Mouse (Mus musculus): ENCODE results near the gene OR5BS1P. TPM values are rescaled to one million over a fixed set of nuclear protein-coding genes. Genes with fewer than 3 reads are reported as not detected.
"Not testable (repeated sequence)": the region's sequence is repeated elsewhere in the genome, so short reads cannot be mapped to it uniquely, and the experiment has no call there.

The OR5BS1P gene
- polyA plus RNA-seq (2015; fragmentation: Nextera tagmentation; extraction: Ambion mirVana), result not detected in 2 replicates

GRCm38 (mm10) chr15:98469596-98469995 lies at the start of gene OR5BS1P:
Gene OR5BS1P, plus strand, starts transcription at chr15:98469896.
- ATAC-seq (ENCODE audit: insufficient number of reproducible peaks, low FRiP score, low TSS enrichment, low read depth), result no peak

GRCm38 (mm10) chr15:98420897-98421296 lies 48.8 kb upstream of the OR5BS1P start:
- Histone ChIP-seq H3K27ac (no peak overlapping the region), H3K4me1 (0 out of 2 replicates have a peak, but pooled peaks cover 2% of the 10 kb centered on the region), H3K27me3 (no peaks in the 10 kb centered on the region), H3K36me3 (no peaks in the 10 kb centered on the region), H3K4me3 (no peak overlapping the region), H3K4me2 (no peak overlapping the region), H3K9ac (no peak overlapping the region), H3K9me3 (no peaks in the 10 kb centered on the region)
- WGBS, result 49% methylated on average over 4 of the region's 4 CpGs
- ATAC-seq (ENCODE audit: insufficient number of reproducible peaks, low FRiP score, low TSS enrichment, low read depth), result no peak

More at GRCm38 (mm10) chr15:98469596-98469995, at the start of gene OR5BS1P:
- Histone ChIP-seq H3K4me3 (no peak within 1 kb of the TSS), H3K36me3 (no peaks in the 10 kb centered on the region), H3K9me3 (no peaks in the 10 kb centered on the region), H3K4me2 (no peak within 1 kb of the TSS), H3K9ac (no peak within 1 kb of the TSS), H3K27me3 (no peaks in the 10 kb centered on the region), H3K27ac (no peak within 1 kb of the TSS), H3K4me1 (no peaks in the 10 kb centered on the region)
- 87% methylated on average over 4 of the region's 4 CpGs for WGBS

GRCm38 (mm10) chr15:98424326-98424725 lies 45.4 kb upstream of the OR5BS1P start:
- Histone ChIP-seq H3K36me3 (no peaks in the 10 kb centered on the region), H3K9ac (no peak overlapping the region), H3K4me1 (0 out of 2 replicates have a peak, but pooled peaks cover 2% of the 10 kb centered on the region), H3K27me3 (no peaks in the 10 kb centered on the region), H3K9me3 (no peaks in the 10 kb centered on the region), H3K4me2 (no peak overlapping the region), H3K27ac (no peak overlapping the region), H3K4me3 (no peak overlapping the region)
- WGBS, result 49% methylated on average over 14 of the region's 14 CpGs
- ATAC-seq (ENCODE audit: insufficient number of reproducible peaks, low FRiP score, low TSS enrichment, low read depth), result no peak

GRCm38 (mm10) chr15:98424753-98425152 lies 44.9 kb upstream of the OR5BS1P start:
- H3K4me3 ChIP-seq, result no peak overlapping the region
- no peak overlapping the region for H3K4me2 ChIP-seq
- H3K9me3 ChIP-seq, result no peaks in the 10 kb centered on the region
- no peaks in the 10 kb centered on the region for H3K36me3 ChIP-seq
- 0 out of 2 replicates have a peak, but pooled peaks cover 2% of the 10 kb centered on the region for H3K4me1 ChIP-seq
- no peak overlapping the region for H3K27ac ChIP-seq
- 32% methylated on average over 6 of the region's 6 CpGs for WGBS
- ATAC-seq (ENCODE audit: insufficient number of reproducible peaks, low FRiP score, low TSS enrichment, low read depth), result no peak
- no peaks in the 10 kb centered on the region for H3K27me3 ChIP-seq
- no peak overlapping the region for H3K9ac ChIP-seq

- no peaks in the 10 kb centered on the region for H3K27me3 ChIP-seq
- no peak overlapping the region for H3K27ac ChIP-seq
- no peak overlapping the region for H3K9ac ChIP-seq
- no peak overlapping the region for H3K4me3 ChIP-seq
- no peaks in the 10 kb centered on the region for H3K9me3 ChIP-seq
- no peaks in the 10 kb centered on the region for H3K36me3 ChIP-seq
- ATAC-seq (ENCODE audit: insufficient number of reproducible peaks, low FRiP score, low TSS enrichment, low read depth), result no peak
- H3K4me2 ChIP-seq, result no peak overlapping the region
- WGBS, result 53% methylated on average over 7 of the region's 7 CpGs
- 0 out of 2 replicates have a peak, but pooled peaks cover 2% of the 10 kb centered on the region for H3K4me1 ChIP-seq
Observed at GRCm38 (mm10) chr15:98425188-98425587, 44.5 kb upstream of the OR5BS1P start.

- H3K36me3 ChIP-seq; ATAC-seq (ENCODE audit: insufficient number of reproducible peaks, low FRiP score, low TSS enrichment, low read depth): not testable (repeated sequence)
- WGBS, result 63% methylated on average over 5 of the region's 5 CpGs
Observed at GRCm38 (mm10) chr15:98430925-98431324, 38.8 kb upstream of the OR5BS1P start, which contains the start of gene Olfr282. Gene Olfr282, plus strand, starts transcription at chr15:98431225.

GRCm38 (mm10) chr15:98444561-98444960 lies 25.1 kb upstream of the OR5BS1P start:
- Histone ChIP-seq H3K9me3 (no peaks in the 10 kb centered on the region), H3K27ac (no peak overlapping the region), H3K4me1 (no peaks in the 10 kb centered on the region), H3K36me3 (no peaks in the 10 kb centered on the region), H3K9ac (no peak overlapping the region), H3K4me2 (no peak overlapping the region), H3K27me3 (no peaks in the 10 kb centered on the region), H3K4me3 (no peak overlapping the region)
- no peak for ATAC-seq (ENCODE audit: insufficient number of reproducible peaks, low FRiP score, low TSS enrichment, low read depth)
- 70% methylated on average over 3 of the region's 3 CpGs for WGBS

More at GRCm38 (mm10) chr15:98430925-98431324, 38.8 kb upstream of the OR5BS1P start, which contains the start of gene Olfr282:
- not testable (repeated sequence) for H3K4me1 ChIP-seq, H3K27me3 ChIP-seq, H3K27ac ChIP-seq, H3K9me3 ChIP-seq, H3K9ac ChIP-seq, H3K4me2 ChIP-seq, H3K4me3 ChIP-seq

- H3K27me3 ChIP-seq, result no peaks in the 10 kb centered on the region
- H3K9me3 ChIP-seq, result no peaks in the 10 kb centered on the region
- ATAC-seq (ENCODE audit: insufficient number of reproducible peaks, low FRiP score, low TSS enrichment, low read depth), result no peak
- H3K36me3 ChIP-seq, result no peaks in the 10 kb centered on the region
- no peak overlapping the region for H3K4me3 ChIP-seq
- H3K4me2 ChIP-seq, result no peak overlapping the region
- 66% methylated on average over 4 of the region's 4 CpGs for WGBS
- H3K4me1 ChIP-seq, result no peaks in the 10 kb centered on the region
- H3K9ac ChIP-seq, result no peak overlapping the region
- H3K27ac ChIP-seq, result no peak overlapping the region
Observed at GRCm38 (mm10) chr15:98448521-98448920, 21.2 kb upstream of the OR5BS1P start.

- H3K4me3 ChIP-seq, result no peak within 1 kb of the TSS
- WGBS, result 89% methylated on average over 7 of the region's 7 CpGs
- no peaks in the 10 kb centered on the region for H3K27me3 ChIP-seq
- ATAC-seq (ENCODE audit: insufficient number of reproducible peaks, low FRiP score, low TSS enrichment, low read depth), result no peak
- no peak within 1 kb of the TSS for H3K4me2 ChIP-seq
- H3K9ac ChIP-seq, result no peak within 1 kb of the TSS
- H3K9me3 ChIP-seq, result no peaks in the 10 kb centered on the region
- no peak within 1 kb of the TSS for H3K27ac ChIP-seq
- H3K4me1 ChIP-seq, result no peaks in the 10 kb centered on the region
- H3K36me3 ChIP-seq, result no peaks in the 10 kb centered on the region
Observed at GRCm38 (mm10) chr15:98452288-98452687, 17.4 kb upstream of the OR5BS1P start, which contains the start of gene Olfr281. Gene Olfr281, plus strand, starts transcription at chr15:98452588.

- no peak overlapping the region for H3K27ac ChIP-seq
- H3K27me3 ChIP-seq, result no peaks in the 10 kb centered on the region
- H3K4me2 ChIP-seq, result no peak overlapping the region
- WGBS, result 87% methylated on average over 13 of the region's 13 CpGs
- no peak for ATAC-seq (ENCODE audit: insufficient number of reproducible peaks, low FRiP score, low TSS enrichment, low read depth)
- no peaks in the 10 kb centered on the region for H3K9me3 ChIP-seq
- no peak overlapping the region for H3K4me3 ChIP-seq
- no peaks in the 10 kb centered on the region for H3K36me3 ChIP-seq
- no peaks in the 10 kb centered on the region for H3K4me1 ChIP-seq
- no peak overlapping the region for H3K9ac ChIP-seq
Observed at GRCm38 (mm10) chr15:98471539-98471938, 1.8 kb downstream of the OR5BS1P start.

GRCm38 (mm10) chr15:98474958-98475357 lies 5.3 kb downstream of the OR5BS1P start:
- Histone ChIP-seq H3K4me3 (no peak overlapping the region), H3K36me3 (no peaks in the 10 kb centered on the region), H3K4me2 (no peak overlapping the region), H3K9me3 (no peaks in the 10 kb centered on the region), H3K4me1 (no peaks in the 10 kb centered on the region), H3K9ac (no peak overlapping the region), H3K27ac (no peak overlapping the region), H3K27me3 (no peaks in the 10 kb centered on the region)
- ATAC-seq (ENCODE audit: insufficient number of reproducible peaks, low FRiP score, low TSS enrichment, low read depth), result no peak
- WGBS, result 83% methylated on average over 10 of the region's 10 CpGs

- no peak overlapping the region for H3K9ac ChIP-seq
- no peak for ATAC-seq (ENCODE audit: insufficient number of reproducible peaks, low FRiP score, low TSS enrichment, low read depth)
- H3K27ac ChIP-seq, result no peak overlapping the region
- H3K4me3 ChIP-seq, result no peak overlapping the region
- 55% methylated on average over 10 of the region's 10 CpGs for WGBS
- H3K36me3 ChIP-seq, result no peaks in the 10 kb centered on the region
- no peak overlapping the region for H3K4me2 ChIP-seq
- H3K4me1 ChIP-seq, result no peaks in the 10 kb centered on the region
- H3K27me3 ChIP-seq, result no peaks in the 10 kb centered on the region
- H3K9me3 ChIP-seq, result no peaks in the 10 kb centered on the region
Observed at GRCm38 (mm10) chr15:98475382-98475781, 5.7 kb downstream of the OR5BS1P start.

- Histone ChIP-seq H3K27me3 (no peaks in the 10 kb centered on the region), H3K36me3 (no peaks in the 10 kb centered on the region), H3K27ac (no peak overlapping the region), H3K9ac (no peak overlapping the region), H3K9me3 (no peaks in the 10 kb centered on the region), H3K4me1 (no peaks in the 10 kb centered on the region), H3K4me2 (no peak overlapping the region), H3K4me3 (no peak overlapping the region)
- WGBS, result 78% methylated on average over 5 of the region's 5 CpGs
- ATAC-seq (ENCODE audit: insufficient number of reproducible peaks, low FRiP score, low TSS enrichment, low read depth), result no peak
Observed at GRCm38 (mm10) chr15:98476281-98476680, 6.6 kb downstream of the OR5BS1P start.

Data from limb, embryonic 15.5 days (tissue).